Mouse (Mus musculus) cerebellum, adult (tissue): Measurements from ENCODE around the gene Emc6.

Experiments
- ATAC-seq: cut with Nextera tagmentation; 2 replicates; pipeline ENCODE4 v1.9.2; 2017; ENCODE audit warnings: mild to moderate bottlenecking, moderate library complexity, mixed read lengths; ENCODE audit not compliant: insufficient number of reproducible peaks, low FRiP score, low TSS enrichment

The Emc6 gene

DNA sequence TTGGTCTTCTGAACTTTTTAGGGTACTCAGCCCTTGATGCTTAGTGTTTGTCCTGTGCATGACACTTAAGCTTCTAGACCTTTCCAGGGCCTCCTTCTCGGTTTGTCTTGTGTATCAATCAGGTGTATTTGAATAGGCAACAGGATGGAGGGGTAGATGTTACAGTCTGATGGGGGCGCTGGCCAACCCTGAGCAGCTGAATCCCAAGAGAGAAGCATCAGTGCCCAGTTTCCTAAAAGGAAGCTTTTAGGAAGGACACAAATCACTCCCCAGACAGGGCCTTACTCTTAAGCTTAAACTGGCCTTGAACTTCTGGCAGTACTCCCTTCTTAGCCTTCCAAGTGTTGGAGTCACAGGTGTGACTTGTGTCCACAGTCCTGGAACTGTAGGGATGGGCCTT, 1.1 kb upstream of the Emc6 start:
- no peak for ATAC-seq

DNA sequence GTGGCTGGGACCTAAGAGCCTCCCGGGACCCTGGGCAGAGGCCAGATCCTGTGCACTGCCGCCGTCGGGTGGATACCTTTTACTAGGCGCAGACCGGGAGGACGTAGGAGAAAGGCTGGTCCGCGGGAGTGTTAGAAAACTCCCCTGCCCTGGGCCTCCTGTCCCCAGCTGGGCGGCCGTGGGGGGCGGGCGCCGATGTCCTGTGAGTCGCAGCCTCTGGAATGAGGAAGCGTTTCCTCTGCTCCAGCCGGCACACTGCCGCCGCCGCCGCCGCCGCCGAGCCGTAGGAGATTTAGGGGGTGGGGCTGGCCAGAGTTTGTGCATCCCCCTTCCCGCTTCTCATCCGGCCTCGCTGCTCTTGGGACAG, 655 bp upstream of the Emc6 start:
- ATAC-seq, result no peak

DNA sequence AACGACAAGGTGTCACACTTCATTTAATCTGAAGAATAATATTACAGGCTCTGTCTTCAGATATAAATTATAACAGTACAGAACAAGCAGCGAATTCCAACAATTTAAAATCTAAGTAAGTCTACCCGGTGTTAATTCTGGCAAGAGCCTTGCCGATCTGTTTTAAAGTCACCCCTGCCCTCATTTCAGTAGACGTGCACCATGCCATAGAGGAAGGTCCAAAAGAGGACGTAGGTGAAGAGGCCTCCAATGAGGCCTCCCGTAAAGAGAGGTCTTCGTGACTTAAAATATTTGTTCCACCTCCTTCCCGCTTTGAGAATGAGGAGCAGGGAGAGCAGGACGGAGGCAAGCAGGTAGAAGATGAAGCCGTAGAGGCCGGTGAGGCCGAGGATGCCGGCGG, 651 bp downstream of the Emc6 start:
- no peak for ATAC-seq

DNA sequence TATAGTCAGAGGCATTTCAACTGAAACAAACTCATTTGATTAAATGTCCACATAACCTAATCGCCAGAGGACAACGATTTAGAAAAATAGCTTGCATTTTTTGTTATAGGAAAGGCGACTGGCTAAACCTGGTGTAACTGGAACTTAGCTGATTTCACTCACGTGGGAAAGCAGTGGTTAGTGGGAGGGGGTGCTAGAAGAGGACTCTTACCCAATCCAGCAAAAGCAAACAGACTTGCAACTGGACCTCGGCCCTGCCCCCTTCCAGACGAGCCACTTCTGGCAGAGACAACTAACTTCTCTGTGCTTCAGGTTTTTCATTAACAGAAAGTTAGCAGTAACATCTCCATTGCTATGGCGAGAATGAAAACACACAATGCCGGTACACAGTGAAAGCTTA, 1.2 kb downstream of the Emc6 start:
- ATAC-seq, result no peak

DNA sequence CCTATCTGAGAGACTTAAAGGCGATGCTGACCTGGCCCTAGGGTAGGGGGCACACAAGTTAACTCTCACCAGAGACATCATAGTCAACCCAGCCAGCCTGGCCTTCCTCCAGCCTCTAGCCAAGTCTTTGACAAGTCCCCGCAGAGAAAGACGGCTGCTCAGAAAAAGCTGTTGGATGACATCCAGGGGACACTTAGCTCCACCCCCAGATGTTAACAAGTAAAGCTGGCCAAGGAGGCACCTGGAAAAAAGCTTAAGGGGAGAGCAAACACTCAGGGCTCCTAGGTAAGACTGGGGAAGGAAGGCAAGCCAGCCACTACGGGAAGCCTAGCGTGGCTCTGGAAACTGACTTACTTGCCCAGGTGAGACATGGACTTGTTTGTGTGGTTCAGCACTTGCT, 4.7 kb downstream of the Emc6 start:
- ATAC-seq, result no peak

DNA sequence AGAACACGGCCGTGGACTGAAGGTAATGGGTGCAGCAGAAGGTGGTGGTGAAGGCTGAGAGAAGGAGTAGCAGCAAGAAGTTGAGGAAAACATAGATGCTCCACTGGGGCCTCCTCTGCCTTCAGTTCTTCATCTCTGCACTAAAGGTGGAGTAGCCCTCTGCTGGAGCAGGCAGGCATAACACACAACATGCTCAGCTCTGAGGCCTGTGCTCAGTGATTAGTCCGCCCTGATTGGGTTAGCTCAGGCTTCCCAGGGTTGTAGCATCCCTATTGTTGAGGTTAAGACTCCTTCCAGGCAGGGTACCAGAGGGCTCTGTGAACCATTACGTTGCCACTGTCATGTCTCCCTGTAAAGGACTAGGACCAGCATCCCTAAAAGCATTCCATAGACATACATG, 7.6 kb downstream of the Emc6 start:
- ATAC-seq, result no peak

DNA sequence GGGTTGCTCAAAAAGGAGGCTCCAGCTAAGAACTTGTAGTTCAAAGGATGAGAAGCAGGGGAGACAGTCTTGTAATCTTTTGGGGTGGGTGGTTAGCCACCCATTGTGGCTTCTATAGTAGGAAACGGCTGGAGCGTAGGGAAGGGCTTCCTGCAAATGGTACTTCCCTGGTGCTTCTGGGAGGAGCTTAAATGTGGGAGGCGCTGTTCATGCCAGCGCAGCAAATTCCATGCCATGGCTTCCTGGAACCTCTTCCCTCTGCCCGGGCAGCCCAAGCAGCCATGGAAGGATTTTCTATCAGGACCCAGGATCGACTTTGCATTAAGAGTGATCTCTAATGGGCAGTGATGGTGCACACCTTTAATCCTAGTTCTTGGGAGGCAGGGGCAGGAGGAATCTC, 8.3 kb downstream of the Emc6 start:
- ATAC-seq, result no peak

DNA sequence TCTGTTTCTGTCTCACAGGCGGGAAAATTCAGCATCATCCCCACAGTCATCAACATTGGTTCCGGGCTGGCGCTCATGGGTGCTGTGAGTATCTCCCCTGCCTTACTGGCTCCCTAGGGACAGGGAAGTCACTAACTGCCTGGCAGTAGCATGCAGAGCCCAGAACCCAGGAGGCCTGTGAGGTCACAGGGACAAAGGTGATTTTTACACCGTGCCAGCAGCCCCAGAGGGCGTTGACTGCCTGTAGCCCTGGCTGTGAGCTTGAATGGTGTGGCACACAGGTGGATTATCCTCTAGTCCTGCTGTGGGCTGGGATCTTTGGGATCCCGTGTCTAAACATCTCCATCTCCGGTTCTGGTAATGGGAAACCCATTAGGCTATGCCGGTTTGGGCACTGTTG, 8.8 kb downstream of the Emc6 start:
- no peak for ATAC-seq

DNA sequence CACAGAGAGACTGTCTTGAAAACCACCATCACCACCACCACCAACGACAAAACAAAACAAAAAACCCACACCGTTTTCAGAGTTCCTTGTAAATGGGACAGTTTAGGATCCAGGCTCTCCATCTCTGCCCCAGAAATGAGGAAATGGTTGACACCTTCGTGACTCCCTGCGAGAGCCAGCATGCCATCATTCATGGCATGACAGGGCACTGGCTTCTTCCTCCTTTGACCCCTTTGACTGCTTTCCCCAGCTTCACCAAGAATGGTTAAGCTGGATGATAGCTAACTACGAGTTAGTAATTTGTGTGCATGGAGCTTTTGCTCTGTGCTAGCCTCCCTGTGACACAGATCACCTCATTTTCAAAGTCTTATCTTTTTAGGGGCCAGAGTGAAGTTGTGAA, 14.6 kb downstream of the Emc6 start:
- no peak for ATAC-seq

DNA sequence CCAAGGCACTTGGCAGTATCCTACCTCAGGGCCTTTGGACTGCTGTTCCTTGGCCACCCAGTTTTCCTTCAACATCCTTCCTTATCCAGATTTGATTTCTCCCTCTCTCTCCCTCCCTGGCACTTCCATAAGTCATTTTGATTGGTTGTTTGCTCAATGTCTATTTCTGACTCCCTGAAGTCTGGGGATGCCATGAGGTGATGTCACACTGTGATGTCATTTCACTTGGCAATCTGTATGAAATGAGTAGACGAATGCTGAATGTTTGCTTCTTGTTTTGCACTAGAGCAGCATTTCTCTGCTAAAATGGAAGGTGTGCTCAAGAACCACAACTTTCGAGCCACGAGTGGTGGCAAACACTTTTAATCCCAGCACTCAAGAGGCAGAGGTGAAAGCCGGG, 15.2 kb downstream of the Emc6 start:
- ATAC-seq, result no peak

DNA sequence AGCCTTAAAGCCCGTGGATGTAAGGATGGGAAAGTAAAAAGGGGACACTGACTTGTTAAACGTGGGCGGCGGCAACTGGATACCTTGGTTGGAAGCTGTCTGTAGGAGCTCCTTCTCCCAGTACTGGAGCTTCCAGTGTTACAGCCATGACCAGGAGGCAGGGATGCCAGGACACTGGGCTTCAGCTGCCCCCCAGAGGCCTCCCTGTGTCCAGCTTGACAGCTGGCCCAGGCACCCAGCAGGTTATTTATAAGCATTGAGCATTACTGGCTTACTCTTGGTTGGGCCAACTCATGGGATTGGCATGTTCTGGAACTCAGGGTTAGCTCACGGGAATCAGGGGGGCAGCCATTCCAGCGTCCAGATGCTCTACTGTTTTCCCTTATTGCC, 16.0 kb downstream of the Emc6 start:
- no peak for ATAC-seq

DNA sequence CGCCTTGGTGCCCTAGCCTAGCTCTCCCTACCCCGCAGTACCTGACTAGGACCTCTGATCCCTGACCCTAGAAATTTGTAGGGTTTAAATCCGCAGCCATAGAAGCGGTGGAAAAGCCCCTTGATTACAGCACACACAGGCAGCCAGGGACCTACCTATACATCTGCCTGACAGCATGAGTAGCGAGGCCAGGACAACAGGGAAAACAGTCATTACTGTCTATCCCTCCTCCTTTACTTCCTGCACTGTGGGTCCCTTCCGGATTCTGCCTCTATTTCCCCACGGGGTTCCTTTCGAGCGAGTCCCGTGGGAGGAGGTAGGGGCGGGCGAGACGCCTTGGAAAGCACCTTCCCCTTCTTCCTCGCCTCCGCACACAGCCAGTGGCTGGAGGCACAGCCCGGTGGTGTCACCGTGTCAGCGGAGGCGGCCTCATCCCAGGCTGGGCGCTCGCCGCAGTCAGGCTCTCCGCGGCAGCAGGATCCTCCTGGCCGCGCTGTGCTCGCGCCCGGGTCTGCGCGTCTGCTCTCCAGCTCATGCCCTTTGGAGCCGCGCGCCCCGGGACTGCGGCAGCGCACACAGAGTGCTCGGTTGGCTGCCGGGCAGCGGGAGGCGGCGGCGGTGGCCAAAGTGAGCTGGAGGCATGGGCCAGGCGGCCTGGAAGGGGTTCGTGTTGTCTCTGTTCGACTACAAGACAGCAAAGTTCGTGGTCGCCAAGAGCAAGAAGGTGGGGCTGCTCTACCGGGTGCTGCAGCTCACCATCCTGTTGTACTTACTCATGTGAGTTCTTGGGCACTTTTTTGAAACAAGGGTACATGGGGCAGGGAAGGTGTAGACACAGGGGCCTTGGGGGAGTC, 16.7 kb downstream of the Emc6 start, which contains the start of gene P2rx5:
Gene P2rx5 (plus strand): TSS at position 465 of the 854 bp plus-strand sequence.
- ATAC-seq, result peak; percentile 49; the same call in 1 of the 2 replicates

DNA sequence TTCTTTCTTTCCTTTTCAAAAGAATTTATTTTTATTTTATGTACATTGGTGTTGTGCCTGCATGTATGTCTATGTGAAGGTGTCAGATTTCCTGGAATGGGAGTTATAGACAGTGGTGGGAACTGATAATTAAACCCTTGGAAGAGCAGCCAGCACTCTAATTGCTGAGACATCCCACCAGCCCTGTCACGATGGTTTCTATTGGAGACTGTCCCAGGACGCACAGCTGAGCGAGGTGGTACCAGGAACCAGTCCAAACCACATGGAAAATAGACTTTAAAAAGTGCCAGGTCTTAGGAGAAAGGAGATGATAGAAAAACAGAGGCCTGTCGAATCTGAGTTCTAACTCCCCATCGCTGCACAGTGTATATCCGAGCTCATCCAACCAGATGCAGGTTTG, 21.8 kb downstream of the Emc6 start:
- ATAC-seq, result no peak

DNA sequence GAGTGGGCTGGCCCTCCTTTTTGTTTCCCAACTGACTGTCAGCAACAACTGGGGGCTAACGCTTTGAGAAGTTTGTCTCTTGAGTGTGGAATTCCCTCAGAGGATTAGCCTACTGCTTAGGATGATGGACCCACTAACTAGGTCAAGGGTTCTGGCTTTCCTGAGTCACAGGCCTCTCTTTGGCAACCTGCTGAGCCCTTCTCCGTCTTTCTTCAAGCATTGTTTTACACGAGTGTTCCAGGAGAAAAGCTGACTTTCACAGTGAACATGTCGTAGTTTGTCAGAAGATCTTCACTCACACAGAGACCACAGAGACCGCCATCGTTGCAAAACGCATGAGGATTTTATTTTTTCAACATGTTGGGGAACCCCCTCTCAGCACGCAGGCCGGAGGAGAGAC, 28.6 kb downstream of the Emc6 start:
- no peak for ATAC-seq

DNA sequence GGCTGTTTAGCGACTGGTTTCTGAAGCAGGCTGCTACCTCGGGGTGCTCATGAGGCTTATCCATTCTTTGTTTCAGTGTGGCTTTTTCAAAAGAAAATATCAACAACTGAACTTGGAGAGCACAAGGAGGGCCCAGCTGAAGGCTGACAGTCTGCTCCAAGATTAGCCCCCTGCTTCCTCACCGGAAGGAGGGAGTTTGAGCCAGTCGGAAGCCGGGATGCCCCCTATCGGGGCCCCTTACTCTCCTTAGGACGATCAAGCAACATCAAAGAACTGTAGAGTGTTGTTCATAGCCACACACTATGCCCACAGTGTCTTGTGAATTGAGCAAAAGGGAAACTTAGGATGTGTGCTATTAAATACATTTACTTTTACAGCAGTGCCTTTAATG, 29.9 kb downstream of the Emc6 start:
- no peak for ATAC-seq

DNA sequence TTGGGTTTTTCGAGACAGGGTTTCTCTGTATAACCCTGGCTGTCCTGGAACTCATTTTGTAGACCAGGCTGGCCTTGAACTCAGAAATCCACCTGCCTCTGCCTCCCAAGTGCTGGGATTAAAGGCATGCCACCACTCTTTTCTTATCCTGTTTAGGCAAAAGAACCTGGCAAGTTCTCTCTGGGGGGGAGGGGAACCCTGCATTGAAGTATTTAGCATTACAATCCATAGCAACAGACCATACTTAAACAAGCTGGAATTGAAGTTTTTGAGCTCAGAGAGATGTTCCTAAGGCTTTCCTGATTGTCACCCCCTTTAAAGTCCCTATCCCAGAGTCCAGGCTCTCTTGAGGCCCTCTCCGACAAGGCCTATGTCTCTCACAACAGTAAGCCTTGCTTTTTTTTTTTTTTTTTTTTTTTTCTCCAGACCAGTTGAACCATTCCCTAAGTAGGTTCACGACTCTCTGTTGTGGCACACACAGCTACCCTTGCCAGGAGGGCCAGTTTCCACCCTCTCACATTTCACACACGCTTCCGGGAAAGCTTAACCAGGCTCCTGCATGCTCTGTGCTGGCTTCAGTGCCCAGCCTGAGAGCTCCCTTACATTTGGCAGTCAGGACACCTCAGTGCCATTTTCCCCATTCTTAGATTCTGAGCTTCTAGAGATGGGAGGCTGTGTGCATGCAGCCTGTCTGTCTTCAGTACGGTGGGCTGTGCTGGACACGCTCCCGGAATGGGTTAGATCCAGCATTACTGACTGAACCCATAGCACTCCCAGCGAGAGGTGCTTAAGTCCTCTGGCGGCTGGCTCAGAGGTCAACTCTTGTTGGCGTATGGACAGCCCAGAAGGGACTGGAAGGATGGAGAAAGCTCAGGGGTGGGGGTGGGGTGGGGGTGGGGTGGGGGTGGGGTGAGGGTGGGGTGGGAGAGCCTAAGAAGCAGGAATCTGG, 30.5 kb downstream of the Emc6 start:
- ATAC-seq, result no peak

DNA sequence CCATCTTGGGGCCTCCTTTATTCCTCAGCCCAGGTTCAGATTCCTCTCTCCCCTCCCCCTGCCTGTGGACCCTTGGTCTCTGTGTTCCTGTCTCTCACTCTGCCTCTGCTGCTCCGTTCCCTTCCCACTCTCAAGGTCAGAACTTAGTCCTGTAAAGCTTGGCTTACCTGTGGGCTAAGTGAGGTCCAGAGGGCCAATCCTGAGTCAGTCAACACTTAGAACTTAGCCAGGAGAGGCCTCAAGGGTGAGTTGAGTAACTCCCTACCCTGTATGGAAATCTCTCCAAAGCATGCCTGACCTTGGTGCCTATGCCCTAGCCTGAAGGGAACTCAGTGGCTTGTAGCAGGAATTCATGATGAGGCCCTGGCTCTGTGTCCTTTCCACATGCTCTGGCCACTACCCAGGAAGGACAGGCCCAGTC, 32.6 kb downstream of the Emc6 start:
- ATAC-seq, result no peak

DNA sequence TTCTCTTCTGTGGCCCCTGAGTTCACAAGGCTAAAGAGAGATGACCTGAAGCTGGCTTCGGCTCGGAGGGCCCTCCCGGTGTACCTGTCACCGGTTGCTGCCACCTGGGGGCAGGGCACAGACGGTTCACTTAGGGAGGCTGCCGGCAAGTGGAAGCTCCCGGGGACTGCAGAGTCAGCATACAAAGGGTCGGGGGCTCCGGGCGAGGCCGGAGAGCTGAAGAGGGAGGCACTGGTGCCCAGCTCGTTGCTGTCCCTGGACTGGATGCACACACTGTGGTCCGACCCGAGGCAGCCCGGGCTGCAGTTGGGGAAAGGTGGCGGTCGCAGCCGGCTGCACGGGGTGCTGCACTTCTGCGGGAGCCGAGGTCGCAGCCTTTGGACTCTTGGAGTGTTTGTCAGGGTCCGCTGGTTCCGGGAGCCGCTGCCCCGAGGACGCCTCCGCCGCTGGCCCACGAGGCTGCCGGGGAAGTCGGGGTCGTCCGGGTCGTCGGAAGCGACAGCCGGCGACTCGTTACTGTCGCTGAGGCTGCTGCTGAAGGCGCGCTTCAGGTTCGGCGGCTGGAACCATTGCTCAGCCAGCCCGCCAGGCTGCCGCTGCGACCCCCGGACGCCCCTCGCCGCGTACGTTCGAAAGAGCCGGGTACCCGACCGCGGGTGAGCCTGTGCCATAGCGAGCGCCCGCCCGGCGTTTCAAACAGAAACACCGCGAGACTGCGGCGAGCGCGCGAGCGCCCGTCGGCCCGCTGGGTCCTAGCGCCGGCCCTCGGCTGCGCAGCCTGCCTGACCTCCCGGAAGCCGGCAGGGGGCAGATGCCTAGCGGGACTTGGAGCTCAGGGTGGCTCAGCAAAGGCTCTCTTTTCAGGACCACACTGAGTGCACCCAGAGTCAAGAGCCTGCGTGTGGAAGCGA, 39.0 kb downstream of the Emc6 start, which contains the start of gene Haspin:
Gene Haspin (minus strand): TSS at position 704 of the 911 bp plus-strand sequence.
- peak; percentile 93 for ATAC-seq

DNA sequence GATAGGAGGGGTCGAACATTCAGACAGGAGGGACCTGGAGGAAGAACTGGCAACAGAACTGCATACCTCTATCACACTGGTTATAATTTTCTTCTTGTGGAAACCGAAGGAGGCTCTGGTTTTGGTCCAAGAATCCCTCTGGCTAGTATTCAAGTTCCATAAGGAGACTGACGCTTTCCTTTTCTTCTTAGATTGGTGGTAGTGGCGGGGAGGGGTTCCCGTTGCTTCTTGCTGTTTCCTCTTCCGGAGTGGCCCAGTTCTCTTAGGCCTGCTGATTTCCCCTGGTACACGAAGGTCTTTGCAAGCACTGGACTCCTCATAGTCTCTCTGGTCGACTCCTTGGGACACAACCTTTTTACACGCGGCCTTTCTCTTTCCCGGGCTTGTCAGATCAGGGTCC, 39.7 kb downstream of the Emc6 start:
- ATAC-seq, result no peak

DNA sequence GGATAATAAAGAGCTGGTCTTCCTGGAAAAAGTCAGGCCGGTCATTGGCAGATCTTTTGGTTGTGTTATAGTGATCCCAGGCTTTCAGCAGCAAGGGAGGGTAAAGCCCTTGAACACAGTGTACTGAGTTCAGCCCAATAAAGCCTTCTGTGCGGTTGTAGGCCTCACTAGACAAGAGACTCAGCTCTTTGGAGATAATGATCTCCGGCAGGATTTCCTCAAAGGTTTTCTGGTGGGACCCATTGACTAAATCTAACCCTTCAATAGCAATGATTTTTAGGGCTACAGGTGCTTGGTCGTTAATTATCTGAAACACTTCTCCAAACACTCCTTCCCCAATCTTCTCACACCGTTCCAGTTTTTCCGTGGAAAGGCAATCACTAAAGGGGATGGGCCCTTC, 40.2 kb downstream of the Emc6 start:
- no peak for ATAC-seq
